Mouse (Mus musculus) kidney, postnatal 0 days (tissue): ENCODE results near the gene Wdr91. TPM values are rescaled to one million over a fixed set of nuclear protein-coding genes. Genes with fewer than 3 reads are reported as not detected.

Source experiments
- ATAC-seq: fragments of 200-750 bp; cut with Nextera tagmentation; replicated peaks from 2 replicates; pipeline ENCODE4 v1.8.0; 2017; ENCODE audit warnings: low read depth, moderate number of reproducible peaks, moderate TSS enrichment, moderate library complexity; ENCODE audit not compliant: low FRiP score
- DNase-seq: peaks from one replicate; pipeline ENCODE4 v3.0.0-alpha.2; 2016; ENCODE audit warnings: low spot score
- H3K27ac ChIP-seq: fragments of 300-500 bp; sonication (generic); 2 replicates; pipeline ENCODE4 v1.5.1; 2014; ENCODE audit warnings: mild to moderate bottlenecking
- H3K27me3 ChIP-seq: fragments of 300-500 bp; sonication (generic); 2 replicates; pipeline ENCODE4 v1.6.1; 2014; ENCODE audit warnings: low read length, mixed read lengths; ENCODE audit not compliant: insufficient read depth
- H3K36me3 ChIP-seq: fragments of 300-500 bp; sonication (generic); 2 replicates; pipeline ENCODE4 v1.6.1; 2014; ENCODE audit warnings: low read length, mixed read lengths; ENCODE audit not compliant: insufficient read depth
- H3K4me1 ChIP-seq: fragments of 300-500 bp; sonication (generic); replicated peaks from 2 replicates; pipeline ENCODE4 v1.6.1; 2014; ENCODE audit warnings: antibody characterized with exemption, low read length, mixed read lengths; ENCODE audit not compliant: insufficient read depth
- H3K4me2 ChIP-seq: fragments of 300-500 bp; sonication (generic); 2 replicates; pipeline ENCODE4 v1.6.1; 2014; ENCODE audit warnings: mild to moderate bottlenecking, low read length, moderate library complexity, mixed read lengths
- H3K4me3 ChIP-seq: fragments of 300-500 bp; sonication (generic); replicated peaks from 2 replicates; pipeline ENCODE4 v1.5.1; 2014; ENCODE audit warnings: low read depth, low read length
- H3K9ac ChIP-seq: fragments of 300-500 bp; sonication (generic); 2 replicates; pipeline ENCODE4 v1.6.1; 2014; ENCODE audit warnings: low read depth, low read length
- H3K9me3 ChIP-seq: fragments of 300-500 bp; sonication (generic); replicated peaks from 2 replicates; pipeline ENCODE4 v1.6.1; 2016; ENCODE audit warnings: low read length, inconsistent platforms, mixed read lengths
- CTCF ChIP-seq: IDR thresholded peaks from 2 replicates; pipeline ENCODE4 v1.5.1; 2016; ENCODE audit warnings: antibody characterized with exemption, low read depth, mild to moderate bottlenecking, moderate library complexity
- WGBS: fragments of 180-500 bp; shearing (Covaris S2); extraction: QIAGEN DNeasy Blood & Tissue Kit; methylation state at CpG from one replicate; pipeline ENCODE4 v1.1.7; 2014; 5-methylcytosine and 5-hydroxymethylcytosine counted together
- polyA plus RNA-seq: library from polyadenylated mRNA; unstranded; fragments of >200 nt; fragmentation: Nextera tagmentation; extraction: Ambion mirVana; gene quantifications from 2 replicates; pipeline ENCODE4 v1.2.1, GENCODE M21; 2015

Wdr91 gene
- polyA plus RNA-seq, 1 experiment from 2014 or later = 10.6 TPM

DNA sequence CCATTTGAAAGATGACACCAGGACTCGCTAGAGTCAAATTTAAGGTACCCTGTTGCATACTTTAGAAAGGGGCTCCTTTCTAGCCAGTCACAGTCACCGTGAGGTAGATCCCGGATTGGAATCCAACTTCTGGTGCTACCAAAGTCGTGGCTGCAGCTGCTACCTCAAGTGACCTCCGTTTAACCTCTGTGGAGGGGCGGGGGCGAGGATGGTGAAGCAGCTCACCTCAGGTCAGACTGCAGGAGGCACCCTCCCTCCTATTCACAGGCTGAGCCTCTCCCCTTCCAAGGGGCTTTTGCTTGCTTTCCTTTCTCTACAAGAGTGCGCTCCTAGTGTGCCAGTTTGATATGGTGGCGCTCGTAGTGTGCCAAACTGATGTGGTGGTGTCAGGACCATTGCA is 9.3 kb upstream of the Wdr91 start, which contains the start of gene Stra8:
Stra8 (plus strand) TSS at position 208 of the 400 bp plus-strand sequence.
- H3K4me3 ChIP-seq = no peak within 1 kb of the TSS
- 55% methylated on average over 10 of the region's 10 CpGs for WGBS
- H3K9ac ChIP-seq = no peak within 1 kb of the TSS
- H3K27ac ChIP-seq = no peak within 1 kb of the TSS
- H3K9me3 ChIP-seq = no peaks in the 10 kb centered on the region
- H3K36me3 ChIP-seq = no peaks in the 10 kb centered on the region
- DNase-seq (no peak), ATAC-seq (no peak)
- TF ChIP-seq CTCF = no peak
- H3K27me3 ChIP-seq = no peaks in the 10 kb centered on the region
- H3K4me1 ChIP-seq = no peaks in the 10 kb centered on the region
- no peak within 1 kb of the TSS for H3K4me2 ChIP-seq

DNA sequence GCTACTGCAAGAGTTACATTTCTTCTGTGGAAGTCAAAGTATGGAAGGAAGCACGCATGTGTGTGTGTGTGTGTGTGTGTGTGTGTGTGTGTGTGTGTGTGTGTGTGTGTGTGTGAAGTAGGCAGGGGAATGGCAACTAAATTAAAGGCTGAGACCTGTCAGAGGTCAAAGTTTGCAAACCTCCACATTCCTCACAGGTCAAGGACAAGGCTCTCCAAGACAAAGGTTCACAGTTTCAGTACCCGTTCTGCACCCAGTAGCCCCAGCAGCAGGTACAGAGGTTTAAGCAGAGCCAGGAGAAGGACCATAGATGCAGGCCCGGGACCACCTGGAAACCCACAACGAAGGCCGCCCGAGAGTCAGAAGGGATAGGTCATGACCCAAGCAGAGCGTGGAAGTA is 8.5 kb upstream of the Wdr91 start:
- no peak overlapping the region for H3K4me2 ChIP-seq
- WGBS = 60% methylated on average over 7 of the region's 7 CpGs
- no peaks in the 10 kb centered on the region for H3K4me1 ChIP-seq
- H3K4me3 ChIP-seq = no peak overlapping the region
- TF ChIP-seq CTCF = no peak
- DNase-seq (no peak), ATAC-seq (no peak)
- no peaks in the 10 kb centered on the region for H3K27me3 ChIP-seq
- H3K9me3 ChIP-seq = no peaks in the 10 kb centered on the region
- no peak overlapping the region for H3K27ac ChIP-seq
- no peak overlapping the region for H3K9ac ChIP-seq
- no peaks in the 10 kb centered on the region for H3K36me3 ChIP-seq

DNA sequence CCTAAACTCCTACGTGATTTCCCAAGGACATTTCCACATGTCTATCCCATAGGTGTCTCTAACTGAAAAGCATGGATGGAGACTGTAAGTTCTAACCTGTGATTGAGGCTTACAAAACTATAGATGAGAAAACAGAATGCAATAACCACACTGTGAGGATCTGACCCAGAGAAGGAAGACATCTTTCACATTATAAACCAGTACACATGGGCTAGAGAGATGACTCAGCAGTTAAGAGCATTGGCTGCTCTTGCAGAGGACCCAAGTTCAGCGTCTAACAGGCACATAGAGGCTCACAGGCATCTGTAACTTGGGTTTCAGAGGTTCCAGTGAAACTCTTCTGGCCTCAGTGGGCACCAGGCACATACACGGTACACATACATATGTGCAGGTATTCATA is 3.8 kb upstream of the Wdr91 start:
- Histone ChIP-seq H3K9ac (no peak overlapping the region), H3K4me1 (no peaks in the 10 kb centered on the region), H3K4me2 (no peak overlapping the region), H3K4me3 (no peak overlapping the region), H3K36me3 (no peaks in the 10 kb centered on the region), H3K27ac (no peak overlapping the region), H3K9me3 (no peaks in the 10 kb centered on the region), H3K27me3 (no peaks in the 10 kb centered on the region)
- WGBS = 86% methylated on average over 3 of the region's 3 CpGs
- DNase-seq (no peak), ATAC-seq (no peak)
- no peak for TF ChIP-seq CTCF

DNA sequence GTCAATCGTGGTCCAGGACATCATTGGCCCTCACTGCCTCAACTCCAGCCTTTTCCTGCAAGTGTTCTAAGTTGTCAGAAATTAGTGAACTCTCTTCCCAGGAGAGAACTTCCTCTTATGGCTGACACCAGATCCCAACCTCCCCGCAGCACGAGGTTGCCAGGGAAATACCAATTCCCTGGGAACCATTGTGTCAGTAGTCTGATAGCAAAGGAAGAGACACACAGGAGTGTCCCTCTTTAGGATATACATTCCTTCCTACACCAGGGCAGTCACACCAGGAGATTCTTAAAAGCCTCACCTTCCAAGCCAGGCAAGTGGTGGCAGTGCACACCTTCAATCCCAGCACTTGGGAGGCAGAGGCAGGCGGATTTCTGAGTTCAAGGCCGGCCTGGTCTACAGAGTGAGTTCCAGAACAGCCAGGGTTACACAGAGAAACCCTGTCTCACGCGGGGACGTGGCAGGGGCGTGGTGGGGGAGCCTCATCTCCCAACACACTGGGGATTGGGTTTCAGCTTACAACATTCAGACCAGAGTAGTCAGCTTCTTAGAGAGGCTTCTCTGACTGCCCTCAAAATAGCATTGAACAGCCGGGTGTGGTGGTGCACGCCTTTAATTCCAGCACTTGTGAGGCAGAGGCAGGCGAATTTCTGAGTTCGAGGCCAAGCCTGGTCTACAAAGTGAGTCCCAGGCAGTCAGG is 2.8 kb upstream of the Wdr91 start:
- Histone ChIP-seq H3K9ac (no peak overlapping the region), H3K4me2 (no peak overlapping the region), H3K4me3 (no peak overlapping the region), H3K4me1 (no peaks in the 10 kb centered on the region), H3K36me3 (no peaks in the 10 kb centered on the region), H3K27ac (no peak overlapping the region), H3K9me3 (no peaks in the 10 kb centered on the region), H3K27me3 (no peaks in the 10 kb centered on the region)
- DNase-seq (no peak), ATAC-seq (no peak)
- TF ChIP-seq CTCF = no peak
- 72% methylated on average over 13 of the region's 13 CpGs for WGBS

DNA sequence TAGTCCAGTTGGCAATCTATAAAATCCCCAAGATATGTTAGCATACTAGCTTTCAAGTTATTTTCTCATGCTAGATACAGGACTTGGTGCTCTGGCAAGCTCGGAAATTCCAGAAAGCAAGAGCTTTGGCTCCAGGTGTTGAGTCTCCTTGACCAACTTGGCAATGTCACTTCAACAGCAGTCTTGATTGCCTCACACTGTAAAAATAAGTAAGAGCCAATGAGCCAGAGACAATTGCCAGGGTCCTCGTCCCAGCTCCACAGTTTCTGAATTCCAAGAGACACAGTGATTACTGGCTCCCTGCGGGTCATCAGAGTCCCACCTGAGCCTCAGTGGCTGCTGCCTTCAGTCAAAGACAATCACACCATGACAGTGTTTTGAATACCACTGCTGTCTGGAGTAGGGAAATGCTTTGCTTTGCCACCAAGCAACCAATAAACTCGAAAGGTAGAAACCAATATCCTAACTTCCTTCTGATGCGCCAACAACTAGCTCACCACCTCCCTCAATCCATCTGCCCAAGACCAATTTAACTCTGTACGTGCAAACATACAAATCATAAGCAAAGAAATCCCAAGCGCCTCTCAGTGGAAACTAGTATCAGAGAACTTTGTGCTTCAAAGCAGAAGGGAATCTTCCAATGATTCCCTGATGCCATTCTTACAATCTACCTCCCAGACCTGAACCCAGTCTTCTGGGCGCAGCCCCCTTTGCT is 888 bp downstream of the Wdr91 start:
- H3K9me3 ChIP-seq = no peaks in the 10 kb centered on the region
- H3K4me3 ChIP-seq = peak overlapping the region; percentile 62
- H3K36me3 ChIP-seq = peaks cover 18% of the 10 kb centered on the region
- H3K9ac ChIP-seq = peak overlapping the region; percentile 66
- H3K4me1 ChIP-seq = no peaks in the 10 kb centered on the region
- H3K27me3 ChIP-seq = no peaks in the 10 kb centered on the region
- no peak for ATAC-seq
- peak overlapping the region; percentile 72 for H3K4me2 ChIP-seq
- TF ChIP-seq CTCF = no peak
- no peak overlapping the region for H3K27ac ChIP-seq
- WGBS = 36% methylated on average over 8 of the region's 8 CpGs
- DNase-seq = no peak

DNA sequence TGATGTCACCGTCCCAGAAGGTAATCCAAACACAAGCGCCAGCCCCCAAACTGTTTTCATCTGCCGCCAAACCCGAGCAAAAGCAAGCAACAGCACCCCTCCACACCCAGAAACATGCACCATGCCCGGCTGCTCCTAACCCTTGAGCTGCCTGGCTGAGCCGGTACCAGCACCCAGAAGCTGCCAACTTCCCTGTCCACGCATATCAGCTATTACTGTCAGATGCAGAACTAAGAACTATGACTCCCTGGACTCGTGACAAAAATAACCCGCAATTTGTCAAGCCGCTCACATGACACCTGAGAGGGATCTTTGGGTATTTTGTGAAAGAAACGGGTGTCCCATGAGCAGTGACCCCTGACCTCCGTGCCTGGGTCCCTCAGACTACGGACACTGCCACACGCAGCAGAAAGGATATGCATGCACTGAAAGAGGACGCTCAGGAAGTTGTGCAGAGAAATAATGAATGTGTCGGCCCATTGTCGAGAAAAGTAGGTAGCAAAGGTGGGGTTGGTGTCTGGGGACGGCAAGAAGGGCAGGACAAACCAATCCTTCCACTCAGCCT is 2.9 kb downstream of the Wdr91 start:
- Histone ChIP-seq H3K9me3 (no peaks in the 10 kb centered on the region), H3K4me2 (no peak overlapping the region), H3K4me1 (no peaks in the 10 kb centered on the region), H3K9ac (no peak overlapping the region), H3K27me3 (no peaks in the 10 kb centered on the region), H3K36me3 (peaks cover 29% of the 10 kb centered on the region), H3K27ac (no peak overlapping the region), H3K4me3 (no peak overlapping the region)
- DNase-seq (no peak), ATAC-seq (no peak)
- TF ChIP-seq CTCF = no peak
- 78% methylated on average over 18 of the region's 18 CpGs for WGBS
